Mouse (Mus musculus): Measurements from ENCODE around the gene 1700022I11Rik.

GRCm38 (mm10) chr4:42950065-42950558, 19.3 kb upstream of the 1700022I11Rik start:
- TF ChIP-seq CTCF (IDR thresholded peaks at IDR 0.05; ENCODE audit: low read depth) (no peak), EP300 (IDR thresholded peaks at IDR 0.05; ENCODE audit: low read depth) (no peak; the same call in 1 of the 2 replicates)

All from heart, postnatal 0 days (tissue).